Mouse (Mus musculus) gastrocnemius, postnatal 10 days (tissue): ENCODE results near the gene Cyb5r4. TPM values are rescaled to one million over a fixed set of nuclear protein-coding genes. Genes with fewer than 3 reads are reported as not detected.
A peak's percentile ranks its signal among the peaks of the same experiment; 100 is the strongest.
"Not testable (repeated sequence)": the region's sequence is repeated elsewhere in the genome, so short reads cannot be mapped to it uniquely, and the experiment has no call there.

Source experiments
- DNase-seq: peaks from one replicate; pipeline ENCODE4 v3.0.0; 2021; ENCODE audit warnings: mixed read lengths
- total RNA-seq, 2 experiments: library from RNA; stranded (reverse); gene quantifications; 2 replicates each; pipeline ENCODE4 v1.2.3; 2021

Cyb5r4 gene
- total RNA-seq, 2 experiments from 2014 or later, result 20.4 to 21.1 TPM

DNA sequence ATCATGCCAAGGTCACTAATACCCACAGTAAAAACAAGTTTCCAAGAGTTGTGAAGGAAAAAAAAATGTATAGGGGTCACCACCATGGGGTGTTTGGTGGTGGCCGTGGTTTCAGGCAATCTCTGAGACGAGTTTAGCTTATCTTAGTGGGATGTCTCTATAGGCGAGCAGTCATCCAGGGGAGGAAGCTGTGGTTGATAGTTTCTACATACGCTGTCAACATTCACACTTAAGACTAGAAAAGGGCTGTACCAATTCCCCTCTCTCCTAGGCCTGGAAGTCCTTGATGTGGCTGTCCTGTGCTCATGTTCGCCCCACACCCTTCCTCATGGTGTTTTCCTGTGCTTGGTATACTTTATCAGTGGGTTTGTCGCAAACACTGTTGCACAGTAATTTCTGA is 4.0 kb downstream of the Cyb5r4 start:
- no peak for DNase-seq

DNA sequence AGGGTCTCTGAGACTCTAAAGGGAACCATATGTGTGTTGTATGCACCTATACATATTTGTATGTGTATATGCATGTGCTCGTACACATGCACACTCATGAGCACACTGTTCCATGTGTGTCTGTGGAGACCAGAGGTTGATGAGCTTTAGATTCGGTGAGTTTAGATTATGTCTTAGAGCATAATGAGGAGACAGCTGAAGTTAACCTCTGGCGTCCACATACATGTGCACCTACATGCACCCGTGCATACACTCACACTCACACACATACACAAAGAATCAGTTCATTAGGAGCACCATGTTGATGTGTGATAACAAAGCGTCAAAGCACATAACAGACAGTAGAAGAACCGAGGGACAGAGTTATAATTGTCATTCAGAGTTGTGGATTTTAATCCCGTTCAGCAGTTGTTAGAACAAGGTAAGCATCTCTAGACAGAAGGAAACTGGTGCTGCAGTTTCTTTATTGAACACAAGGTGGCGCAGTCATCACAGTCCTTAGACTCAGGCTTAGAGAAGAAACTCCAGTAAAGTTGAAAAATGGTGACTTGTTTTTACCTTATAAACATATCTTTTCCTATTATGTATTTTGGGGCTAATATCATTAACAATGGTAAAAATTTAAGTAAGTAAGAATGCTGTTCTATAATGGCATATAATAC is 5.7 kb downstream of the Cyb5r4 start:
- DNase-seq, result peak; percentile 56

DNA sequence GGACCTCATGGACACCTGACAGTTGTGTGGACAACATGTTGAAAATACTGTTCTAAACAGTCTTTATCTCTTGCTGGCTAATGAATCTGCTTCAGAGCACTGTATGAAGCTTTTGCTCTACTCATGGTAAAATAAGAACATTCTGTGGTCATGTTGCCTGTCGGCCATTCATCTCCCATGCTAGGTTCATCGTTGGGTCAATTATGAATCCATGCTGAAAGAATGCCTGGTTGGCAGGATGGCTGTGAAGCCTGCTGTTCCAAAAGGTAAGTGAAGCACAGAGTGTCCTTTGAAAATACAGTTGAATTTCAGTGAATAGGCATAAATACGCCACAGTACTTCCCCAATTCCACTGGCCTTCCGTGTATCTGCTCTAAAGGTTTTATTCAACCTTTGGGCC is 10.4 kb downstream of the Cyb5r4 start:
- DNase-seq, result no peak

DNA sequence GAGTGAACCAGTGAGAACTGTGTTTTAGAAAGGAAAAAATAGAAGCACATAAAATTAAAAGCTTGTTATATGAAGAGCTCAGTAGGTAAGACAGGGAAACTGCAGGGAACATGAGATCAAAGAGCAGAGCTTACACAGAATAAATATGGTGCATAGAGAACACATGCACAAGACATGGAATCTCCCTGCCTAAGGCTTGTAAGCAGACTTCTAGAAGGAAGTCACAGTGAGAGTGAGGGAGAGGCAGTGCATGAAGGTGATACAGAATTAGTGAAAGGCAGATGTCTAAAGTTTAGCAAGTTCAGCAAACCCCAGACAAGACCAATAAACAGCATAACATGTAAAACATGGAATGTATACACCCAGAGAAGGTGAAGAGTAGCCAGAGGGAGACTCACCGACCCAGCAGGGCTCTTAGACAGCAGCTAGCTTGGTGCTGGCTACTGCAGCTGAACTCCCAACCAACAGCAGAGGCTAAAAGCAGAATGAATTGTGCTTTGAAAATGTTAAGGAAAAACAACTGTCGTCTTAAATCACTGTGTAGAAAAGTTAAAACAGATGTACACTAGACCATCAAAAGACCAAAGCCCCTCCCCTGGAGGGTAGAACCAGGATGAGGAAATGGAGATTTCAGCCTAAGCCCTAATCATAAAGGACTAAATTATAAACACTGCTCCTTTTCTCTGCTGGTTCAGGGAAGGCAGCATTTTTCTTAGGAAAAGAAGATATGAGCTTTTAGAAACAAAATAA is 13.2 kb downstream of the Cyb5r4 start:
- DNase-seq, result no peak

GRCm38 (mm10) chr9:87049425-87049824 is 27.6 kb downstream of the Cyb5r4 start:
- DNase-seq, result no peak

GRCm38 (mm10) chr9:87055547-87056235 is 33.9 kb downstream of the Cyb5r4 start:
- DNase-seq, result no peak

DNA sequence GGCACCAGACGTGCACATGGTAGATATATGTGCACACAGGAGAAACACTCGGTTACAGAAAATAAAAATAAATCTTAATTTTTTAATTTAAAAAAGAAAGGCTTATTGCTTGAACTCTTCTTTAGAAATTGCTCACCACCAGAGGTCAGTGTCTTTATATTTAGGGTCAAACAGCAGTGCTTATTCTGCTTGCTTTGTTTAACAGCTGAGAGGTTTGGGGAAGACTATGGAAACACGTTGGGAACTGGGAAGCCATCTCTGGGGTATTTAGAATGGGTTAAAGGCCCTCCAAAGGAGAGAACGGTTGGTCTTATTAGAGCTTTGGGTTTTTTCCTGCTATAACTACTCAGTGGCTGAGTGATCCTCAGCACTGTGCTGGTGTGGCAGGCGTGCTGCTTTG is 40.5 kb downstream of the Cyb5r4 start:
- DNase-seq, result no peak

GRCm38 (mm10) chr9:87068160-87068559 is 46.3 kb downstream of the Cyb5r4 start:
- no peak for DNase-seq

- not testable (repeated sequence) for DNase-seq
These were observed 49.8 kb downstream of the Cyb5r4 start for GRCm38 (mm10) chr9:87071566-87071965.

GRCm38 (mm10) chr9:87077919-87078318 is 56.1 kb downstream of the Cyb5r4 start:
- DNase-seq, result no peak

DNA sequence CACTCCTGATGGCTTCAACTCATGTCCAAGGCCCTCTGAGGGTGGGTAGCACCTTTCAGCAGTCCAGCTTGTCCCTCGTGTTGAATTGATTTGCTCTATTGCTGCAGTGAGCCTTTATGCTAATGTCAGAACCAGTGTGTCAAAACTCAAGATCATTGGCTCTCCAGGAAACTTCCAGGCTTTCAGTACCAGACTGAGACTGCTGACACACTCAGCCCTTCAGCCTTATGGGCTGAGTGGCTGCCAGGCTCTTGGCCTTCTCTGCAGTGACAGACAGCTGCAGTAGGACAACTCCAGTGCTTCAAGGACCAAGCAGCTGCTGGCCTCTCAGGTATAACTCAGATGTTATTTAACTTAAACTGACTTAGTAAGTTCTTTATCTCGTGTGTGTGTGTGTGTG is 57.7 kb downstream of the Cyb5r4 start:
- no peak for DNase-seq

- no peak for DNase-seq
These were observed 65.2 kb downstream of the Cyb5r4 start for GRCm38 (mm10) chr9:87086991-87087390.

DNA sequence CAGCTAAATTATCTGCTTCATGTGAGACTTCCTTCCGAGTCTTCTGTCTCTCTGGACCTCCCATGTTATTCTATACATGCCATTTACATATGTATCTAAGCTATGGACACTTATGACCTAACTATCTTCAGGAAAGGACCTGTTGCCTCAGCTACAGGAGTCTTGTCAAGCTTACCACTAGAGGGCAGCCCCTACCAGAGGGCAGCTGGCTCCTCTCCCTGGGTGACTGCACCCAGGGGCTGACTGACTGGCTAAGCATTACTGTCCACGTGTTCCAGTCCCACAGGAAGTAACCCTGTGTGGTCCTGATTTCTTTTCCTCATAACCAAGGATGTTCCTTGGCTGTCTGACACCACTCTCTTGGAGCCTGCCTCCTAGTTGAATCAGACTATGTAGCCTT is 76.2 kb downstream of the Cyb5r4 start:
- DNase-seq, result no peak

GRCm38 (mm10) chr9:87115019-87115418 is 93.2 kb downstream of the Cyb5r4 start:
- DNase-seq, result no peak

DNA sequence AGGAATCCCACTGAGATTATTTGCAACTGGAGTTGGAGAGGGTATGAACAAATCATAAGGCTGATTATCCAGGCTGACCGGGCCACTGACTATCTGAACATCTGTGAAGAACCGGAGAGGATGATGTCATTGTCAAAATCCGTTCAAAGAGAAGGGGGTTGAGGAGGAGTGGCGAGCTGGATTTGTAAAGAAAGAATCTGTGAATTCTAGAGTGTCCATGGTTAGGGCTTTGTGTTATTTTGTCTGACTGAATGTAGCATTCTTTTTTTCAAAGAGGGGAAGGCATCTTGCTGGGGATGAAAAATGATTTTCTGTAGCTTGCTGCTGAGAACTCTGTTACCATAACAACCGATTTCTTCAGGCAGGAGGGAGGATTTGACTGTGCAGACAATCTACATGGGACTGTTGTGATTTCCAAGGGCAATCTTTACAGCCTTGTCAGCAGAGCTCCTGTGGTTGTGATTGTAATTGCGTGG is 93.7 kb downstream of the Cyb5r4 start:
- DNase-seq, result no peak

- no peak for DNase-seq
These were observed 94.2 kb downstream of the Cyb5r4 start for GRCm38 (mm10) chr9:87115978-87116377.

- DNase-seq, result no peak
These were observed 97.2 kb downstream of the Cyb5r4 start for GRCm38 (mm10) chr9:87118996-87119395.

DNA sequence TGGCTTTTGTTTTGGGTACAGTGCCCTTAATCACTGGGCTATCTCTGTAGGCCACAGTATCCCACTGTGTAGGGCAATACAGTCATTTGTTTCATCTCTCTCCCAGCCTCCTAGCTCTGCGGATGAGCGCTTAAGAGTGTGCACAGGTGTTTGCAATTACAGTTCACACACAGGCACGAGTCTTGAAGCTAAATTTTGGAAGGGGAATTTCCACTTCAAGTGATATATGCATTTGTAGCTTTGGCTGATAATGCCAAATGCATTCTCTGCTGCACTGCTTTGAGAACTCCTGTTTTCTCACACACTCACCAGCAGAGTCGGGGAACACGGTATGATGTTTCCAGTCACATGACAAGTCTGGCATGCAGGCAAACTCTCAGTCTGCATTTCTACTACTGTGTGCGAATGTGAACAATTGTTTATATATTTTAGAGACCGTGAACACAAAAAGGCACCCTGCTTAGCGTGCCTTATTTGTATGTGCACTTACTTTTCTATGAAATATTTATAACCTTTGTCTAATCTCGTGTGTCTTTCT is 100.2 kb downstream of the Cyb5r4 start:
- no peak for DNase-seq

GRCm38 (mm10) chr9:87127046-87127445 is 105.2 kb downstream of the Cyb5r4 start:
- not testable (repeated sequence) for DNase-seq
